Mouse (Mus musculus): Measurements from ENCODE around the gene Usp5. TPM values are rescaled to one million over a fixed set of nuclear protein-coding genes. Genes with fewer than 3 reads are reported as not detected.
A peak's percentile ranks its signal among the peaks of the same experiment; 100 is the strongest.
"Not testable (repeated sequence)": the region's sequence is repeated elsewhere in the genome, so short reads cannot be mapped to it uniquely, and the experiment has no call there.

Gene Usp5
- polyA plus RNA-seq, 1 experiment: 65.0 TPM

GRCm38 (mm10) chr6:124812848-124813247 lies 16.4 kb downstream of the Usp5 start:
- Histone ChIP-seq H3K4me3 (ENCODE audit: insufficient read depth, low read length) (peak overlapping the region; percentile 75), H3K27ac (ENCODE audit: insufficient read depth, low read depth, low read length) (peak overlapping the region; percentile 76), H3K4me1 (ENCODE audit: control insufficient read depth, insufficient read depth, low read length) (peaks cover 33% of the 10 kb centered on the region)
- TF ChIP-seq CTCF (IDR thresholded peaks at IDR 0.05; ENCODE audit: low read depth, low read length): no peak
- no peak for TF ChIP-seq POLR2A (IDR thresholded peaks at IDR 0.05; ENCODE audit: borderline replicate concordance, low read depth, low read length)

GRCm38 (mm10) chr6:124811701-124812560 lies 17.4 kb downstream of the Usp5 start:
- H3K27ac ChIP-seq (ENCODE audit: insufficient read depth, low read depth, low read length): 0 out of 2 replicates have a peak overlapping the region, but pooled peaks have one; percentile 4
- peak overlapping the region; percentile 75 for H3K4me3 ChIP-seq (ENCODE audit: insufficient read depth, low read length)
- H3K4me1 ChIP-seq (ENCODE audit: control insufficient read depth, insufficient read depth, low read length): peaks cover 33% of the 10 kb centered on the region
- no peak for TF ChIP-seq CTCF (IDR thresholded peaks at IDR 0.05; ENCODE audit: low read depth, low read length)
- TF ChIP-seq POLR2A (IDR thresholded peaks at IDR 0.05; ENCODE audit: borderline replicate concordance, low read depth, low read length): no peak

GRCm38 (mm10) chr6:124811403-124811665 lies 17.9 kb downstream of the Usp5 start:
- Histone ChIP-seq H3K4me1 (ENCODE audit: control insufficient read depth, insufficient read depth, low read length) (peaks cover 39% of the 10 kb centered on the region), H3K27ac (ENCODE audit: insufficient read depth, low read depth, low read length) (no peak overlapping the region), H3K4me3 (ENCODE audit: insufficient read depth, low read length) (no peak overlapping the region)
- TF ChIP-seq POLR2A (IDR thresholded peaks at IDR 0.05; ENCODE audit: borderline replicate concordance, low read depth, low read length) (no peak), CTCF (IDR thresholded peaks at IDR 0.05; ENCODE audit: low read depth, low read length) (no peak)

GRCm38 (mm10) chr6:124810566-124811402 lies 18.5 kb downstream of the Usp5 start:
- peaks cover 40% of the 10 kb centered on the region for H3K4me1 ChIP-seq (ENCODE audit: control insufficient read depth, insufficient read depth, low read length)
- not testable (repeated sequence) for H3K4me3 ChIP-seq (ENCODE audit: insufficient read depth, low read length); H3K27ac ChIP-seq (ENCODE audit: insufficient read depth, low read depth, low read length)

GRCm38 (mm10) chr6:124809775-124810538 lies 19.3 kb downstream of the Usp5 start:
- Histone ChIP-seq H3K4me3 (ENCODE audit: insufficient read depth, low read length) (peak overlapping the region; percentile 89), H3K27ac (ENCODE audit: insufficient read depth, low read depth, low read length) (no peak overlapping the region), H3K4me1 (ENCODE audit: control insufficient read depth, insufficient read depth, low read length) (peaks cover 40% of the 10 kb centered on the region)
- TF ChIP-seq POLR2A (IDR thresholded peaks at IDR 0.05; ENCODE audit: borderline replicate concordance, low read depth, low read length) (no peak), CTCF (IDR thresholded peaks at IDR 0.05; ENCODE audit: low read depth, low read length) (no peak; the same call in 1 of the 2 replicates)

GRCm38 (mm10) chr6:124809052-124809774 lies 20.1 kb downstream of the Usp5 start:
- TF ChIP-seq POLR2A (IDR thresholded peaks at IDR 0.05; ENCODE audit: borderline replicate concordance, low read depth, low read length): no peak
- peak; percentile 35; the same call in 1 of the 2 replicates for TF ChIP-seq CTCF (IDR thresholded peaks at IDR 0.05; ENCODE audit: low read depth, low read length)
- Histone ChIP-seq H3K4me3 (ENCODE audit: insufficient read depth, low read length) (peak overlapping the region; percentile 89), H3K27ac (ENCODE audit: insufficient read depth, low read depth, low read length) (peak overlapping the region; percentile 94), H3K4me1 (ENCODE audit: control insufficient read depth, insufficient read depth, low read length) (peaks cover 39% of the 10 kb centered on the region)

- Histone ChIP-seq H3K4me1 (ENCODE audit: control insufficient read depth, insufficient read depth, low read length) (peaks cover 38% of the 10 kb centered on the region), H3K4me3 (ENCODE audit: insufficient read depth, low read length) (peak within 1 kb of the TSS; percentile 89), H3K27ac (ENCODE audit: insufficient read depth, low read depth, low read length) (peak within 1 kb of the TSS; percentile 94)
- TF ChIP-seq CTCF (IDR thresholded peaks at IDR 0.05; ENCODE audit: low read depth, low read length) (no peak), POLR2A (IDR thresholded peaks at IDR 0.05; ENCODE audit: borderline replicate concordance, low read depth, low read length) (no peak)
Measured at GRCm38 (mm10) chr6:124808358-124809012, 20.8 kb downstream of the Usp5 start, which contains the start of gene Spsb2. Gene Spsb2 (plus strand): TSS chr6:124808661.

- Histone ChIP-seq H3K4me3 (ENCODE audit: insufficient read depth, low read length) (peak overlapping the region; percentile 89), H3K4me1 (ENCODE audit: control insufficient read depth, insufficient read depth, low read length) (peaks cover 38% of the 10 kb centered on the region), H3K27ac (ENCODE audit: insufficient read depth, low read depth, low read length) (peak overlapping the region; percentile 94)
- TF ChIP-seq CTCF (IDR thresholded peaks at IDR 0.05; ENCODE audit: low read depth, low read length): no peak
- no peak for TF ChIP-seq POLR2A (IDR thresholded peaks at IDR 0.05; ENCODE audit: borderline replicate concordance, low read depth, low read length)
Measured at GRCm38 (mm10) chr6:124807986-124808357, 21.3 kb downstream of the Usp5 start.
